Mouse (Mus musculus) adrenal gland, adult 8-10 months (tissue): ENCODE results near the gene Cep97. TPM values are rescaled to one million over a fixed set of nuclear protein-coding genes. Genes with fewer than 3 reads are reported as not detected.
A peak's percentile ranks its signal among the peaks of the same experiment; 100 is the strongest.
"Not testable (repeated sequence)": the region's sequence is repeated elsewhere in the genome, so short reads cannot be mapped to it uniquely, and the experiment has no call there.

Experiments used
- DNase-seq: peaks from one replicate; pipeline ENCODE4 v3.0.0; 2022
- total RNA-seq, 4 experiments: library from RNA; stranded (reverse); gene quantifications; 2 replicates each; pipeline ENCODE4 v1.2.4; 2022

Gene Cep97
- total RNA-seq, 4 experiments from 2014 or later: 10.4 to 15.0 (median 12.8) TPM

GRCm38 (mm10) chr16:55889451-55889850 is 45.2 kb downstream of the Cep97 start:
- DNase-seq: no peak

GRCm38 (mm10) chr16:55888584-55888960 is 46.1 kb downstream of the Cep97 start:
- DNase-seq: no peak

- no peak for DNase-seq
These were observed 46.7 kb downstream of the Cep97 start for GRCm38 (mm10) chr16:55887814-55888583.

GRCm38 (mm10) chr16:55884246-55884645 is 50.4 kb downstream of the Cep97 start:
- no peak for DNase-seq

GRCm38 (mm10) chr16:55876025-55876424 is 58.6 kb downstream of the Cep97 start:
- DNase-seq: no peak

GRCm38 (mm10) chr16:55863832-55864231 is 70.8 kb downstream of the Cep97 start:
- DNase-seq: no peak

- peak; percentile 50 for DNase-seq
These were observed 71.4 kb downstream of the Cep97 start for GRCm38 (mm10) chr16:55863149-55863815.

- no peak for DNase-seq
These were observed 73.6 kb downstream of the Cep97 start for GRCm38 (mm10) chr16:55861104-55861503.

GRCm38 (mm10) chr16:55859421-55859820 is 75.2 kb downstream of the Cep97 start:
- DNase-seq: not testable (repeated sequence)

GRCm38 (mm10) chr16:55858465-55858864 is 76.2 kb downstream of the Cep97 start:
- peak; percentile 35 for DNase-seq

GRCm38 (mm10) chr16:55852943-55853727 is 81.5 kb downstream of the Cep97 start:
- peak; percentile 35 for DNase-seq

- no peak for DNase-seq
These were observed 82.1 kb downstream of the Cep97 start for GRCm38 (mm10) chr16:55852515-55852914.

GRCm38 (mm10) chr16:55850485-55850884 is 84.2 kb downstream of the Cep97 start:
- no peak for DNase-seq

Other genes starting within 250 kb of the Cep97 start
- 1 to 10 TPM; 3.4 to 8.0 (median 5.0) TPM for gene Nfkbiz, start 96.0 kb downstream of the Cep97 start, total RNA-seq
- 1 to 10 TPM; 2.0 to 3.4 (median 2.7) TPM for gene Nxpe3, start 39.6 kb downstream of the Cep97 start, total RNA-seq
- 100 to 1,000 TPM; 569 to 683 (median 613) TPM for gene Rpl24, start 31.4 kb upstream of the Cep97 start, total RNA-seq
- gene Zbtb11, start 39.0 kb upstream of the Cep97 start, total RNA-seq: 10 to 100 TPM; 21.0 to 22.3 (median 21.6) TPM
- gene Pcnp, start 94.9 kb upstream of the Cep97 start, total RNA-seq: 100 to 1,000 TPM; 102 to 138 (median 126) TPM
- 10 to 100 TPM; 16.0 to 19.5 (median 18.7) TPM for gene Trmt10c, start 103.0 kb upstream of the Cep97 start, total RNA-seq
- 10 to 100 TPM; 18.0 to 33.3 (median 25.4) TPM for gene Senp7, start 113.5 kb upstream of the Cep97 start, total RNA-seq